Mouse (Mus musculus) embryo, embryonic 10.5 days (tissue): ENCODE results near the gene Gm10718.
A peak's percentile ranks its signal among the peaks of the same experiment; 100 is the strongest.
"Not testable (repeated sequence)": the region's sequence is repeated elsewhere in the genome, so short reads cannot be mapped to it uniquely, and the experiment has no call there.

Source experiments
- DNase-seq: peaks from one replicate; pipeline ENCODE4 v3.0.0-alpha.2; 2015; ENCODE audit warnings: low spot score

Gene Gm10718

GRCm38 (mm10) chr9:3025653-3026052, 2.3 kb downstream of the Gm10718 start:
- not testable (repeated sequence) for DNase-seq

GRCm38 (mm10) chr9:3026136-3026535, 2.8 kb downstream of the Gm10718 start:
- DNase-seq, result not testable (repeated sequence)

GRCm38 (mm10) chr9:3026741-3027140, 3.4 kb downstream of the Gm10718 start:
- not testable (repeated sequence) for DNase-seq

- DNase-seq, result peak; percentile 70
Measured at GRCm38 (mm10) chr9:3027200-3027599, 3.9 kb downstream of the Gm10718 start.

GRCm38 (mm10) chr9:3029276-3030000, 6.1 kb downstream of the Gm10718 start:
- not testable (repeated sequence) for DNase-seq

GRCm38 (mm10) chr9:3030677-3031318, 7.5 kb downstream of the Gm10718 start:
- DNase-seq, result peak; percentile 94

GRCm38 (mm10) chr9:3034299-3034698, 11.0 kb downstream of the Gm10718 start, which contains the start of gene Gm17535:
Gm17535 (plus strand) TSS chr9:3034599.
- DNase-seq, result not testable (repeated sequence)

GRCm38 (mm10) chr9:3036577-3036976, 13.2 kb downstream of the Gm10718 start, which contains the start of gene Gm10715:
Gm10715 (plus strand) TSS chr9:3036877.
- DNase-seq, result not testable (repeated sequence)

GRCm38 (mm10) chr9:3038161-3038560, 14.8 kb downstream of the Gm10718 start:
- peak; percentile 10 for DNase-seq
